Mouse (Mus musculus): ENCODE data around the gene Mettl17.

Gene Mettl17

GRCm38 (mm10) chr14:51929968-51930367 is 45.3 kb downstream of the Mettl17 start:
- no peak for DNase-seq (ENCODE audit: low spot score)

- DNase-seq (ENCODE audit: low spot score) = no peak
Measured at GRCm38 (mm10) chr14:51930824-51931223, 46.2 kb downstream of the Mettl17 start.

- no peak for DNase-seq (ENCODE audit: low spot score)
Measured at GRCm38 (mm10) chr14:51932092-51933020, 47.7 kb downstream of the Mettl17 start.

GRCm38 (mm10) chr14:51939005-51939404 is 54.4 kb downstream of the Mettl17 start:
- DNase-seq (ENCODE audit: low spot score) = no peak

GRCm38 (mm10) chr14:51940944-51941560 is 56.4 kb downstream of the Mettl17 start:
- DNase-seq (ENCODE audit: low spot score) = no peak

GRCm38 (mm10) chr14:51941577-51941976 is 56.9 kb downstream of the Mettl17 start:
- no peak for DNase-seq (ENCODE audit: low spot score)

GRCm38 (mm10) chr14:51942236-51942635 is 57.6 kb downstream of the Mettl17 start:
- no peak for DNase-seq (ENCODE audit: low spot score)
